Mouse (Mus musculus) liver, adult 2 months (tissue): ENCODE results near the gene Tcfl5. TPM values are rescaled to one million over a fixed set of nuclear protein-coding genes. Genes with fewer than 3 reads are reported as not detected.
A peak's percentile ranks its signal among the peaks of the same experiment; 100 is the strongest.

Experiments used
- DNase-seq: peaks from one replicate; pipeline ENCODE4 v3.0.0-alpha.2; 2011; ENCODE audit warnings: low read depth, low spot score; ENCODE audit errors: extremely low read depth
- H3K27ac ChIP-seq: fragments of 200-500 bp; replicated peaks from 2 replicates; pipeline ENCODE4 v1.5.1; 2012; ENCODE audit warnings: low read depth, mild to moderate bottlenecking, control low read depth, inconsistent platforms, low read length; ENCODE audit not compliant: insufficient read depth
- H3K27me3 ChIP-seq: fragments of 200-500 bp; 2 replicates; pipeline ENCODE4 v1.6.1; 2012; ENCODE audit warnings: mild to moderate bottlenecking, moderate library complexity, low read length, inconsistent platforms; ENCODE audit not compliant: control insufficient read depth, insufficient read depth
- H3K36me3 ChIP-seq: fragments of 200-500 bp; 2 replicates; pipeline ENCODE4 v1.6.1; 2012; ENCODE audit warnings: low read length, inconsistent platforms; ENCODE audit not compliant: control insufficient read depth, insufficient read depth
- H3K4me1 ChIP-seq: fragments of 200-500 bp; 2 replicates; pipeline ENCODE4 v1.6.1; 2011; ENCODE audit warnings: low read length; ENCODE audit not compliant: control insufficient read depth, insufficient read depth
- H3K4me3 ChIP-seq: fragments of 200-500 bp; 2 replicates; pipeline ENCODE4 v1.5.1; 2011; ENCODE audit warnings: low read depth, mild to moderate bottlenecking, control low read depth, low read length, moderate library complexity; ENCODE audit not compliant: insufficient read depth
- H3K79me2 ChIP-seq: fragments of 200-500 bp; 2 replicates; pipeline ENCODE4 v1.6.1; 2012; ENCODE audit warnings: inconsistent platforms, mild to moderate bottlenecking, low read length, moderate library complexity; ENCODE audit not compliant: control insufficient read depth, insufficient read depth
- H3K9ac ChIP-seq: fragments of 200-500 bp; 2 replicates; pipeline ENCODE4 v1.6.1; 2012; ENCODE audit warnings: low read depth, mild to moderate bottlenecking, control low read depth, inconsistent platforms, low read length
- CTCF ChIP-seq: fragments of 200-500 bp; IDR thresholded peaks from 2 replicates; pipeline ENCODE4 v1.5.1; 2011; ENCODE audit warnings: low read depth, low read length, control low read depth
- POLR2A ChIP-seq: fragments of 200-500 bp; IDR thresholded peaks from 2 replicates; pipeline ENCODE4 v1.6.1; 2011; ENCODE audit warnings: low read length, control low read depth; ENCODE audit not compliant: insufficient read depth; ENCODE audit errors: extremely low read depth
- WGBS: fragments of 180-500 bp; shearing (Covaris S2); methylation state at CpG from one replicate; pipeline ENCODE4 v1.1.7; 2018; 5-methylcytosine and 5-hydroxymethylcytosine counted together
- polyA plus RNA-seq: library from polyadenylated mRNA; depleted of rRNA; stranded (reverse); fragments of >200 nt; gene quantifications from 2 replicates; pipeline ENCODE4 v1.2.3, GENCODE M21; 2012; rRNA removed
- total RNA-seq: library from RNA; depleted of rRNA; stranded (reverse); fragments of >200 nt; gene quantifications from 2 replicates; pipeline ENCODE4 v1.2.3, GENCODE M21; 2014; rRNA removed

Tcfl5 gene
- total RNA-seq (not detected in 2 replicates), polyA plus RNA-seq (not detected in 2 replicates)

GRCm38 (mm10) chr2:180642555-180643260, at the start of gene Tcfl5:
TSS of gene Tcfl5 (minus strand) at chr2:180642708.
- no peak for TF ChIP-seq POLR2A
- no peak for TF ChIP-seq CTCF
- H3K36me3 ChIP-seq, result no peaks in the 10 kb centered on the region
- H3K27me3 ChIP-seq, result peaks cover 22% of the 10 kb centered on the region
- WGBS, result 26% methylated on average over 54 of the region's 56 CpGs
- H3K27ac ChIP-seq, result no peak within 1 kb of the TSS
- no peak within 1 kb of the TSS for H3K9ac ChIP-seq
- no peak within 1 kb of the TSS for H3K4me3 ChIP-seq
- H3K4me1 ChIP-seq, result no peaks in the 10 kb centered on the region
- DNase-seq, result no peak
- no peaks in the 10 kb centered on the region for H3K79me2 ChIP-seq

GRCm38 (mm10) chr2:180689841-180690240, 47.3 kb upstream of the Tcfl5 start:
- peaks cover 25% of the 10 kb centered on the region for H3K79me2 ChIP-seq
- H3K27me3 ChIP-seq, result no peaks in the 10 kb centered on the region
- no peak for TF ChIP-seq CTCF
- no peak for TF ChIP-seq POLR2A
- H3K4me1 ChIP-seq, result peaks cover 5% of the 10 kb centered on the region; the same call in 1 of the 2 replicates
- no peak overlapping the region for H3K9ac ChIP-seq
- no peak overlapping the region for H3K4me3 ChIP-seq
- no peak for DNase-seq
- H3K36me3 ChIP-seq, result peaks cover 55% of the 10 kb centered on the region
- H3K27ac ChIP-seq, result no peak overlapping the region
- 66% methylated on average over 5 of the region's 5 CpGs for WGBS

- no peak for DNase-seq
- Histone ChIP-seq H3K9ac (no peak overlapping the region), H3K27ac (no peak overlapping the region), H3K4me1 (0 out of 2 replicates have a peak, but pooled peaks cover 1% of the 10 kb centered on the region), H3K79me2 (no peaks in the 10 kb centered on the region), H3K4me3 (no peak overlapping the region), H3K36me3 (peaks cover 69% of the 10 kb centered on the region), H3K27me3 (no peaks in the 10 kb centered on the region)
- 93% methylated on average over 4 of the region's 4 CpGs for WGBS
- no peak for TF ChIP-seq CTCF
- TF ChIP-seq POLR2A, result no peak
These were observed 41.5 kb upstream of the Tcfl5 start for GRCm38 (mm10) chr2:180684031-180684430.

GRCm38 (mm10) chr2:180683524-180683923, 41.0 kb upstream of the Tcfl5 start:
- Histone ChIP-seq H3K79me2 (no peaks in the 10 kb centered on the region), H3K4me1 (peaks cover 4% of the 10 kb centered on the region; the same call in 1 of the 2 replicates), H3K9ac (no peak overlapping the region), H3K27me3 (no peaks in the 10 kb centered on the region), H3K36me3 (peaks cover 65% of the 10 kb centered on the region), H3K27ac (no peak overlapping the region), H3K4me3 (no peak overlapping the region)
- no peak for DNase-seq
- 83% methylated on average over 2 of the region's 2 CpGs for WGBS
- TF ChIP-seq CTCF, result no peak
- TF ChIP-seq POLR2A, result no peak

GRCm38 (mm10) chr2:180681225-180681624, 38.7 kb upstream of the Tcfl5 start:
- peaks cover 48% of the 10 kb centered on the region for H3K36me3 ChIP-seq
- 31% methylated on average over 2 of the region's 2 CpGs for WGBS
- TF ChIP-seq POLR2A (no peak), CTCF (no peak)

GRCm38 (mm10) chr2:180678609-180679140, 36.2 kb upstream of the Tcfl5 start:
- 8% methylated on average over 4 of the region's 4 CpGs for WGBS
- no peak overlapping the region for H3K9ac ChIP-seq
- peak; percentile 42 for TF ChIP-seq CTCF
- TF ChIP-seq POLR2A, result no peak
- H3K27ac ChIP-seq, result no peak overlapping the region
- DNase-seq, result peak; percentile 54
- no peaks in the 10 kb centered on the region for H3K27me3 ChIP-seq
- no peaks in the 10 kb centered on the region for H3K79me2 ChIP-seq
- peaks cover 9% of the 10 kb centered on the region for H3K4me1 ChIP-seq
- peaks cover 37% of the 10 kb centered on the region for H3K36me3 ChIP-seq
- H3K4me3 ChIP-seq, result no peak overlapping the region

More at GRCm38 (mm10) chr2:180681225-180681624, 38.7 kb upstream of the Tcfl5 start:
- DNase-seq, result no peak
- H3K4me3 ChIP-seq, result no peak overlapping the region
- H3K9ac ChIP-seq, result no peak overlapping the region
- peaks cover 9% of the 10 kb centered on the region for H3K4me1 ChIP-seq
- H3K27me3 ChIP-seq, result no peaks in the 10 kb centered on the region
- no peak overlapping the region for H3K27ac ChIP-seq
- H3K79me2 ChIP-seq, result no peaks in the 10 kb centered on the region
